Mouse (Mus musculus): ENCODE results near the gene Tert.
A peak's percentile ranks its signal among the peaks of the same experiment; 100 is the strongest.

Tert gene

GRCm38 (mm10) chr13:73679311-73679710, 52.6 kb downstream of the Tert start:
- DNase-seq, result no peak

- DNase-seq, result no peak
Observed at GRCm38 (mm10) chr13:73680394-73680793, 53.7 kb downstream of the Tert start.

GRCm38 (mm10) chr13:73682226-73682625, 55.5 kb downstream of the Tert start:
- DNase-seq, result no peak

GRCm38 (mm10) chr13:73683682-73684081, 57.0 kb downstream of the Tert start:
- DNase-seq, result no peak

- no peak for DNase-seq
Observed at GRCm38 (mm10) chr13:73684412-73684811, 57.7 kb downstream of the Tert start.

GRCm38 (mm10) chr13:73685502-73685901, 58.8 kb downstream of the Tert start:
- no peak for DNase-seq

GRCm38 (mm10) chr13:73687601-73688000, 60.9 kb downstream of the Tert start:
- no peak for DNase-seq

GRCm38 (mm10) chr13:73688934-73689333, 62.2 kb downstream of the Tert start:
- no peak for DNase-seq

GRCm38 (mm10) chr13:73692249-73692868, 65.6 kb downstream of the Tert start:
- DNase-seq, result peak; percentile 20

GRCm38 (mm10) chr13:73693333-73693732, 66.6 kb downstream of the Tert start:
- DNase-seq, result no peak

- no peak for DNase-seq
Observed at GRCm38 (mm10) chr13:73694972-73695371, 68.3 kb downstream of the Tert start.

GRCm38 (mm10) chr13:73696529-73696928, 69.8 kb downstream of the Tert start:
- DNase-seq, result no peak

Measured in cerebellum, adult 11-12 months (tissue).